Mouse (Mus musculus) myocyte (in vitro differentiated cells): ENCODE results near the gene Epha4. TPM values are rescaled to one million over a fixed set of nuclear protein-coding genes. Genes with fewer than 3 reads are reported as not detected.

Experiments used
- H3K27me3 ChIP-seq: one replicate; pipeline ENCODE4 v1.6.1; 2011; ENCODE audit not compliant: control insufficient read depth, insufficient read depth, insufficient read length
- H3K36me3 ChIP-seq: one replicate; pipeline ENCODE4 v1.6.1; 2011; ENCODE audit not compliant: control insufficient read depth, insufficient read depth
- H3K4me2 ChIP-seq: one replicate; pipeline ENCODE4 v1.6.1; 2011; ENCODE audit warnings: low read depth, control low read depth
- H3K4me3 ChIP-seq: one replicate; pipeline ENCODE4 v1.5.1; 2011; ENCODE audit warnings: mild to moderate bottlenecking, control low read depth, moderate library complexity
- H3K79me2 ChIP-seq: one replicate; pipeline ENCODE4 v1.6.1; 2011; ENCODE audit not compliant: control insufficient read depth, insufficient read depth
- H3ac ChIP-seq: one replicate; pipeline ENCODE4 v1.6.1; 2011; ENCODE audit not compliant: control insufficient read depth, insufficient read length
- CEBPB ChIP-seq: IDR thresholded peaks from 2 replicates; pipeline ENCODE4 v1.6.1; 2011; ENCODE audit warnings: mild to moderate bottlenecking, moderate library complexity; ENCODE audit not compliant: poor library complexity, insufficient read depth, severe bottlenecking
- E2F4 ChIP-seq: IDR thresholded peaks from one replicate; pipeline ENCODE4 v1.6.1; 2011; ENCODE audit warnings: mild to moderate bottlenecking, control low read depth, moderate library complexity; ENCODE audit not compliant: insufficient read depth
- MAX ChIP-seq: IDR thresholded peaks from one replicate; pipeline ENCODE4 v1.6.1; 2011; ENCODE audit warnings: low read depth, mild to moderate bottlenecking, control low read depth
- MYOD1 ChIP-seq, 3 experiments: IDR thresholded peaks; one replicate each; pipeline ENCODE4 v1.6.1; 2011; ENCODE audit warnings: control low read depth in 2 of 3, low read depth in 2 of 3, mild to moderate bottlenecking in 2 of 3, moderate library complexity in 1 of 3; ENCODE audit not compliant: insufficient read length in 2 of 3, control insufficient read depth in 1 of 3
- MYOG ChIP-seq, 3 experiments: IDR thresholded peaks; one replicate each; pipeline ENCODE4 v1.6.1; 2011; ENCODE audit warnings: control low read depth in 2 of 3, low read depth in 2 of 3, mild to moderate bottlenecking in 2 of 3; ENCODE audit not compliant: insufficient read length in 2 of 3, control insufficient read depth in 1 of 3, insufficient read depth in 1 of 3
- POLR2A ChIP-seq: IDR thresholded peaks from one replicate; pipeline ENCODE4 v1.6.1; 2011; ENCODE audit warnings: low read depth, mild to moderate bottlenecking, control low read depth, moderate library complexity; ENCODE audit not compliant: insufficient read length
- POLR2AphosphoS2 ChIP-seq: IDR thresholded peaks from one replicate; pipeline ENCODE4 v1.6.1; 2011; ENCODE audit warnings: low read depth, control low read depth; ENCODE audit not compliant: insufficient read length
- REST ChIP-seq: IDR thresholded peaks from one replicate; pipeline ENCODE4 v1.6.1; 2011; ENCODE audit warnings: mild to moderate bottlenecking, control low read depth, moderate library complexity; ENCODE audit not compliant: insufficient read depth, insufficient read length
- SRF ChIP-seq: IDR thresholded peaks from one replicate; pipeline ENCODE4 v1.6.1; 2011; ENCODE audit warnings: low read depth; ENCODE audit not compliant: control insufficient read depth, insufficient read length
- TCF12 ChIP-seq: IDR thresholded peaks from one replicate; pipeline ENCODE4 v1.6.1; 2011; ENCODE audit warnings: mild to moderate bottlenecking, control low read depth; ENCODE audit not compliant: poor library complexity, insufficient read depth, severe bottlenecking
- TCF3 ChIP-seq: IDR thresholded peaks from one replicate; pipeline ENCODE4 v1.6.1; 2011; ENCODE audit warnings: low read depth, control low read depth; ENCODE audit not compliant: insufficient read length
- USF1 ChIP-seq: IDR thresholded peaks from one replicate; pipeline ENCODE4 v1.6.1; 2011; ENCODE audit warnings: low read depth, mild to moderate bottlenecking, control low read depth, moderate library complexity
- polyA plus RNA-seq: library from polyadenylated mRNA; unstranded; fragments of >200 nt; fragmentation: generic; extraction: Trizol; gene quantifications from one replicate; pipeline ENCODE4 v1.2.1, GENCODE M21; 2012; ENCODE audit warnings: missing spikeins

Gene Epha4
- polyA plus RNA-seq, 1 experiment: 0.29 TPM

DNA sequence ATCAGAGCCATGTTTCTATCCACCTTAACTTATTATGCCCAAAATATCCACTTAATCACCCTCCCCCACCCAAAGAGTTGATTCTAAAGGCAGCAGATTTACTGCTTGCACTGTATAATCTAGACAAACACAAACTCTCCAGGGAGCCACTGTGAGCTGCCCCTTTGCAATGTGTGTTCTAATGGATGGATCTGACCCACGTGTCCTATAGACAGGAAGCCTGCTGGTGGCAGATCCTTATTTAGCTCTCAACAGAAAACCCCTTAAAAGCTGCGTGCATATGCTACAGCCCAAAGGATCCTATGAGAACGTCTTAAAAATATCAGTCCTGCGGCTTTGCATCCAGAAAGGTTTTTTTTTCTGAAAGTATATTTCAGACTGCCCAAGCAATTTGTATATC lies 98.0 kb downstream of the Epha4 start:
- no peak for TF ChIP-seq REST
- TF ChIP-seq TCF12: no peak
- TF ChIP-seq MAX: no peak
- TF ChIP-seq E2F4: no peak
- no peak for TF ChIP-seq USF1
- no peak for TF ChIP-seq CEBPB
- no peak for TF ChIP-seq MYOD1 (IDR thresholded peaks at IDR 0.05; ENCODE audit: control insufficient read depth in 1 of 3, insufficient read length in 2 of 3, low read depth in 2 of 3)
- TF ChIP-seq POLR2AphosphoS2: no peak
- TF ChIP-seq MYOG (IDR thresholded peaks at IDR 0.05; ENCODE audit: control insufficient read depth in 1 of 3, insufficient read depth in 1 of 3, insufficient read length in 2 of 3, low read depth in 2 of 3): no peak
- TF ChIP-seq TCF3: no peak
- Histone ChIP-seq H3K27me3 (no peaks in the 10 kb centered on the region), H3K4me3 (no peak overlapping the region)

DNA sequence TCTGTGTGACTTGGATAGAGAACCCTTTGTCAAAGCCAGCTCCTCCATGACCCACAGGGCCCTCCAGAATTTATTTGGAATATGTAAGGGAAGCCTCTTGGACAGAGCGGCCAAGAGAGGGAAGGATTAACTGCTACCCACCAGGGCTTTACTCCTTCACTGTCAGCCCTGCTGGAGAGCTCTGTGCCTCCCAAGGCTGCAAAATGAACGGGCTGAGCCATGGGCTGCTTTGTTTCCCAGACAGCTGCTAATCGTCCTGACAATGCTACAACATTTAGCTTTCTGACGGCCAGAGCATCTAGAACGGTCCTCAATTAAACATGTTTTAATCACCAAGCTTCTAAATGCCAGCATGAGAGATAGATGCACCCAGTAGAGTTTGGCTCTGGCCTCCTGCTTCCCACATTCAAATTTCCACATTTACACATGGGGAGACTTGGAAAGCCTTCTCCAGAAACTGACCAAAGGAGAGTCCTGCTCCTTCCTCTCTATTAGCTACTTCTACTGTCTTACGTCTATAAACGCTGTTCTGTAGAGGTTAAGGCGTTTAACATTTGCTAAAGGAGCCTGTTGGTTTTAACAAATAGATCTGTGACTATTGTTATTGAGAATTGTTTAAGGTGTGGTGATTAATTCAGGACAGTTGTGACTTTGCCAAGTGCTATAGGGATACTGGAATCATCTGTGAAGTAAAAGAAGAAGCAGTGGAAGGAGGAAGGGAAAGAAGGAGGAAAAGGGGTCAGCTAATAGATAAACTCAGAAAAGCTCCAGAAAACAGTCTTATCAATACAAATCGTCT lies 101.8 kb downstream of the Epha4 start:
- no peaks in the 10 kb centered on the region for H3K27me3 ChIP-seq
- H3K4me2 ChIP-seq: no peak overlapping the region
- H3K36me3 ChIP-seq: no peaks in the 10 kb centered on the region
- no peak overlapping the region for H3ac ChIP-seq
- no peaks in the 10 kb centered on the region for H3K79me2 ChIP-seq
- TF ChIP-seq MYOD1 (IDR thresholded peaks at IDR 0.05; ENCODE audit: control insufficient read depth in 1 of 3, insufficient read length in 2 of 3, low read depth in 2 of 3) (no peak), TCF3 (no peak), SRF (no peak), MYOG (IDR thresholded peaks at IDR 0.05; ENCODE audit: control insufficient read depth in 1 of 3, insufficient read depth in 1 of 3, insufficient read length in 2 of 3, low read depth in 2 of 3) (no peak), MAX (no peak), CEBPB (no peak), TCF12 (no peak), POLR2AphosphoS2 (no peak), E2F4 (no peak), REST (no peak), USF1 (no peak)
- H3K4me3 ChIP-seq: no peak overlapping the region

More for the DNA sequence above, 98.0 kb downstream of the Epha4 start:
- Histone ChIP-seq H3K79me2 (no peaks in the 10 kb centered on the region), H3K36me3 (no peaks in the 10 kb centered on the region), H3K4me2 (no peak overlapping the region), H3ac (no peak overlapping the region)

DNA sequence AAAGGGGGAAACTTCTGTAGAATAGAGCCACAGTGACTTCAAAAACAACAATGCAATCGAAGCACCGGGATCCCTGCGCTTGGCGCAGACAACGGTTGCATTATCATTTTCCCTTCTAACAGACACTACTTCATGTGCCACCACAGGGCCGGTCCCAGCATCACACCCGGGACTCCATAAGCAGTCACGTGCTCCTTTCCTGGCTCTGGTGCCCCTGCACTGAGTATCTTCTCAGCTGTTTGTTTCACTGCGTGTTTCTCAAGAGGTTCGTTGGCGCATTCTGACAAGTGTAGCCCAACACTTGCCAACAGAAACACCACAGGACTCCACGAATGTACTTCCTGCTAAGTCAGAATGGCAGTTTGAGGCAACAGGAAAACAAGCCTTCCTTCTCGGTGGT lies 102.6 kb downstream of the Epha4 start:
- TF ChIP-seq MYOG (IDR thresholded peaks at IDR 0.05; ENCODE audit: control insufficient read depth in 1 of 3, insufficient read depth in 1 of 3, insufficient read length in 2 of 3, low read depth in 2 of 3) (no peak), TCF12 (no peak), POLR2AphosphoS2 (no peak), CEBPB (no peak), MYOD1 (IDR thresholded peaks at IDR 0.05; ENCODE audit: control insufficient read depth in 1 of 3, insufficient read length in 2 of 3, low read depth in 2 of 3) (no peak), USF1 (no peak), REST (no peak), SRF (no peak), POLR2A (no peak), MAX (no peak), TCF3 (no peak), E2F4 (no peak)
- Histone ChIP-seq H3K4me2 (no peak overlapping the region), H3K36me3 (no peaks in the 10 kb centered on the region), H3ac (no peak overlapping the region), H3K79me2 (no peaks in the 10 kb centered on the region), H3K4me3 (no peak overlapping the region), H3K27me3 (no peaks in the 10 kb centered on the region)

DNA sequence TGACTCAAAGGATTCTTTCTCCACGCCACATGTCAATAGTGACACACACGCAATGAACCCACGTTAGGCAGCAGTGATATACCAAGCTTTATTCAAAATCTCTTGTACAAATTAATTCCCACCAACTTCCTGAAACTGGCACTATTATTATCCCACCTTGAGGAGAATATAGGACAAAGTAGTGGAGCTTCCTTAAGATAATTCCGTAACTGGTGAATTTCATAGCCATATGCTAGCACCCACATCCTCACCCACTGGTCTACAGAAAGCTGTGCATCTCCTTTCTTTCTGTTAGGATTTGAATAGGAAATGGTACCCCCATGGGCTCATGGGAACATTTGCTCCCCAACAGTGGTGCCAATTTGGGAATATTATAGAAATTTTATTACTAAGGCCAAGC lies 103.7 kb downstream of the Epha4 start:
- no peak for TF ChIP-seq POLR2AphosphoS2
- TF ChIP-seq MYOG (IDR thresholded peaks at IDR 0.05; ENCODE audit: control insufficient read depth in 1 of 3, insufficient read depth in 1 of 3, insufficient read length in 2 of 3, low read depth in 2 of 3): no peak
- no peak for TF ChIP-seq TCF12
- no peak for TF ChIP-seq MYOD1 (IDR thresholded peaks at IDR 0.05; ENCODE audit: control insufficient read depth in 1 of 3, insufficient read length in 2 of 3, low read depth in 2 of 3)
- TF ChIP-seq SRF: no peak
- no peak for TF ChIP-seq USF1
- TF ChIP-seq POLR2A: no peak
- no peak for TF ChIP-seq MAX
- no peak for TF ChIP-seq TCF3
- TF ChIP-seq CEBPB: no peak
- TF ChIP-seq REST: no peak
- no peak for TF ChIP-seq E2F4
- Histone ChIP-seq H3K36me3 (no peaks in the 10 kb centered on the region), H3ac (no peak overlapping the region), H3K4me2 (no peak overlapping the region), H3K27me3 (no peaks in the 10 kb centered on the region), H3K79me2 (no peaks in the 10 kb centered on the region), H3K4me3 (no peak overlapping the region)
